Mouse (Mus musculus) embryonic stem cell, embryonic (primary cell): ENCODE measurements at regions not wholly inside any gene's neighbourhood (a gene's known extent, or its start where the extent isn't known, plus 50 kb on each side); places are given as distances from the start of the nearest gene placed in this dataset.

Experiments
- CTCF ChIA-PET, 4 experiments: fragments of 300-600 bp in 2 of 4; fragments of 350-600 bp in 2 of 4; sonication (Branson Sonifier 250); formaldehyde crosslinking; loops; one replicate each; lab custom pipeline; 2022; ENCODE audit warnings: inconsistent platforms in 2 of 4; lab: Charles Lee
- POLR2A ChIA-PET, 4 experiments: fragments of 300-600 bp in 2 of 4; fragments of 350-600 bp in 2 of 4; sonication (Branson Sonifier 250); formaldehyde crosslinking; loops; one replicate each; lab custom pipeline; 2022; ENCODE audit warnings: antibody characterized with exemption in 4 of 4, inconsistent platforms in 1 of 4; lab: Charles Lee

DNA sequence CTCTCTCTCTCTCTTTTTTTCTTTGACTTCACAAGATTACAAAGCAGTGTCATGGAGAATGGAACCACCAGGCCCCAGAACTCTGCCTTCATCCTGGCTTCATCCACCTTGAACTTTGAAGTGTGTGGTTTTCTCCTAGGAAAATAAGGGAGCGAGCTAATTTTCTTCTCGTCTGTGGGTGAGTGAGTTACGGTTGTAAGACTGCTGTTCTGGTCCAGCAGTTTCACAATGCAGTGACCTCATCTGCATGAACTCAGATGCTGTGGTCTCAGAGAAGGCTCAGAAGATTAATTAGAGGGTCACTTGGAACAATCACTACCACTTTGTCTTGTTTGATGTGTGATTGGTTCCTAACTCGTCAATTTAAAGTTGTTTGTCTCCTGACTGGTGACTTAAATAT is 103.1 kb upstream of the Stc2 start:
- POLR2A ChIA-PET: interaction anchor here in 1 of 4 experiments (1.0 kb wide), 1 partner anchor 46 kb away, joined by 4 read pairs; no protein-coding TSS in a partner anchor

DNA sequence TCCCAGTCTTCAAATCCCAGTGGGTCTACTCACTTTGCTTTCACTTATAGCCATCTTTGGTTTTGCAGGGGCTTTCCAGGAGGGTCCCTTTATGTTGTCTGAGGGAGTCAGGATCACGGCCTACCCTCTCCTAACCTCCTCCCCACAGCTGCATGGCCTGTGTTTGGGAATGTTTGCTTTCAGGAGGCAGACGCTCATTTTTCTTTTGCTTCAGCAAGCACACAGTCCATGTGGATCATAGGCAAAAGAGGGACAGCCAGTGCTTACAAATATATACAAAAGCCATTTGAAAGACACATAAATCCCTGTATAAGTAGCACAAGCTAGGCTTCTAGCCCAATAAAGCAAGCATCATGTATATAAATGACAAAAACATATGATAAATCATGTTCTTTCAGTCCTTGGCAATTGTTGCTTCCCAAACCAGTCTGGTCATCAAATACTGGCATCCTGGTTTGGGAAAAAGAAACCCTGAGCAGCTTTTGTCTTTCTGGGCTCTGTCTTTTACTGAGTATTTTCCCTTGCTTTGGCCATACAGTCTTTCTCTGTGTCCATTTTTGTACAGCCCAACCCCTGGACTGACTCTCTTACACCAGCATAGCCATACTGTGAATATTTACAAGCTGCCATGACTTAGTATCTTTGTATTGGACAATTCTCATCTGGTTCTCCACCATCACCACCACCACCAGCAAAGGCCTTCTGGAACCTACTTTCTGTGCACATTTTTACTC is 101.0 kb upstream of the Stc2 start:
- ChIA-PET POLR2A (no interaction called here), CTCF (no interaction called here)

More for the DNA sequence above, 103.1 kb upstream of the Stc2 start:
- CTCF ChIA-PET: no interaction called here

DNA sequence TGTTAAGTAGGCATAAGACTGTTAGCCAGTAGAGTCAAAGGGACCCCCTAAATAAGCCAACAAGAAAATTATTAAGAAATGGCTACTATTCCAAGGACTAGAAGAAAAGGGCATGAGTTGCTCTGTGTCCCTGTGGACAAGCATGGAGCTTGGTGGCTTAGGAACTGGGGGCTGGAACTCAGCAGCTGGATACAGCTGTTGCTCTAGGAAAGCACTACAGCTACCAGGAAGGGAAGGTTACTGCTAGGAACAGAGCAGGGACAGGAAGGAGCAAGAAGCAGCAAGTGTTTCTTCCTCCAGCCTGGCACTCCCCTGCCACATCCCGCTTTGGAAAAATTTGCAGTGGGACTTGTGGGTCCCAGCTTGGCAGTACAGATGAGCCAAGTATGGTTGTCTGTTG is 95.0 kb upstream of the Stc2 start:
- CTCF ChIA-PET: no interaction called here
- POLR2A ChIA-PET: no interaction called here

DNA sequence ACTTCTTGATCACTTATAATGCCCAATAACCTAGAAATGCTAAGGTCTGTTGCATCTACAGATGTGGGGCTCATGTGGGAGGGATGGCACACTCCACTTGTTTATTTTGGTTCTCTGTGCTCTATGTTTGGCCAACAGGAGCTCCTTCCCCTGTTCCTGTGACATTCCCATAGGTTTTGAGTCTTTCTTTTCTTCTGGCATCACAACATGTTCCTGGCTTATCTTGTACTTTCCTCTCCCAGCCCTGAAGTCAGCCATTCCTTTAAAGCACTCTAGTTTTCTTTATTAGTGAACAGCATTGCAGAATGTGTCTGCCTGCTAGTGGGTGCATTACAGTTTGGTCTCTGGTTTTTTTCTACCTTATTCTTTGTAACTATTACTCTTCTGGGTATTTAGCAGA is 92.6 kb upstream of the Stc2 start:
- POLR2A ChIA-PET: no interaction called here
- CTCF ChIA-PET: no interaction called here

DNA sequence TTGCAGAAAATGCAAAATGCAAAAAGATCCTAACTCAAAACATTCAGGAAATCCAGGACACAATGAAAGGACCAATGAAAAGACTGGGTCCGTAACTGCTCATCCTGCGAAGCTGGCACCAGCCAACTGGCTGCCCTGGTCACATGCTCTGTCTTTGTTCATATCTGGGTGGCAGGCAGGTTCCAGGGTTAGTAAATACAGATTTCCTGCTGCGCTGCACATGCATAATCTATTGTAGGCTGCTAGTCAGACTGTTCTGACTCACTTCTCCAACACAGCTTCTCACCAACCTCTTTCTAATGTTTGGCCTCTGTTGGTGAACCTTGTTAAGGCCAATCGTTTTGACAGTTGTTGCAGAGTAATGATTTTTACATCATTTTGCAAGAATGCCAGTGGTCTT is 92.0 kb upstream of the Stc2 start:
- CTCF ChIA-PET: no interaction called here
- POLR2A ChIA-PET: no interaction called here

DNA sequence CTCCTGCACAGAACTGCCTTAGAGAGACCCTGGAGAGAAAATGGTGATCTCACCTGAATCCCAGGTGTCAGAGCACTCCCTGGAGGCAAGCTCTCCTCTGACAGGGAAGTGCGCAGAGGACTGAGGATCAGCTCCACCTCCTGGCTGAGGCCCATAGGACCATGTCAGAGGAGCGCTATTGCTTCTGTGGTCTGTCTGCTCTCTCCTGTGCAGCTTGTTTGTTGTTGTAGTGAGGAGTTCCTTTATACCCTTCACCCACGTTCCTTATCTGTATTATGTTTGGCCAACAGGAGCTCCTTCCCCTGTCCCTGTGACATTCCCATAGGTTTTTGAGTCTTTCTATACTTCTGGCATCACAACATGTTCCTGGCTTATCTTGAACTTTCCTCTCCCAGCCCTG is 91.5 kb upstream of the Stc2 start:
- ChIA-PET CTCF (no interaction called here), POLR2A (no interaction called here)

DNA sequence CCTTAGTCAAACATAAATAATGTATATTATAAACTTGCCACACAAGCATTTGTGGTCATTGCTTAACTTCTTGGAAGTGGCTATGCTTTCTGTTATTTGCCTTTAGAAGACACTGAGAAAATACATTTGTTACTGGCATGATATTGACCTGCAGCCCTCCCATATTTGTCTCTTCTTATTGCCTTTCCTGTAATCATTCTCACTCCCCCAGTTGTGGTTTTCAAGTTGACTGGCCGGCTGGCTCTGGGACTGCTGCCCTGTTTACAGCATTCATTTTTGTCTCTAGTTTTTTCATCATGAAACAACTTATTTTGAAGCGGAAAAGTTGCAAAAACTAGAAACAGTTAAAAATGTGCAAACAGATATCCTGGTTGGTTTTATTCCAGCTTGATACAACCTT is 57.5 kb upstream of the Stc2 start:
- POLR2A ChIA-PET: no interaction called here
- CTCF ChIA-PET: no interaction called here
